Mouse (Mus musculus) small intestine, adult 2 months (tissue): Measurements from ENCODE around the gene Xlr4a.

Experiments
- CTCF ChIP-seq: fragments of 200-500 bp; IDR thresholded peaks from 2 replicates; pipeline ENCODE4 v1.5.1; 2012; ENCODE audit warnings: low read depth, mild to moderate bottlenecking, control low read depth, inconsistent platforms, low read length, moderate library complexity, mixed read lengths; ENCODE audit not compliant: insufficient replicate concordance, insufficient read length; ENCODE audit errors: extremely low read depth
- POLR2A ChIP-seq: fragments of 200-500 bp; IDR thresholded peaks from 2 replicates; pipeline ENCODE4 v1.6.1; 2012; ENCODE audit warnings: low read depth, mild to moderate bottlenecking, control low read depth, inconsistent platforms, low read length, moderate library complexity

DNA sequence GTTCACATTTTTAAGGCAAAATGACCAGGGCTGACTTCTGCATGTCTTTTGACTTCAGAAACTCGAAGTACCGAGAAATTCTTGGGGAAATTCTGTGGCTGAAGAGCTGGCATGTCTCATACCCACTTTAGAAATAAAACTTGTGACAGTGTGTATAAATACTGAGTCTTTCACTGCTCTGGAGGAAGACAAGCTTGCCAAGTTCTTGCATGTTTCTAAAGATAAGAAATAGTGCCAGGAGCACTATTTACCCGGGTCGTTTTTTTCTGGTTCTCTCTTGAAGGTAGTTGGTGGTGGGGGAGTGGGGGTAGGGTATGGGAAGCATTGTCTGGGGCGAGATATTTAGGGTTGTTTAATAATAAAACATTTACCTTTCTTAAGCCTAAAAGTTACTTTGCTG is 20.0 kb downstream of the Xlr4a start:
- TF ChIP-seq POLR2A = no peak
- TF ChIP-seq CTCF = no peak
